Mouse (Mus musculus) forebrain, embryonic 13.5 days (tissue): ENCODE measurements at regions not wholly inside any gene's neighbourhood (a gene's known extent, or its start where the extent isn't known, plus 50 kb on each side); places are given as distances from the start of the nearest gene placed in this dataset.

Experiments
- ATAC-seq: fragments of 200-750 bp; cut with Nextera tagmentation; 2 replicates; pipeline ENCODE4 v1.8.0; 2017
- H3K27ac ChIP-seq: fragments of 300-500 bp; sonication (generic); 2 replicates; pipeline ENCODE4 v1.5.1; 2015; ENCODE audit warnings: inconsistent platforms, mild to moderate bottlenecking, moderate library complexity
- H3K27me3 ChIP-seq: fragments of 300-500 bp; sonication (generic); 2 replicates; pipeline ENCODE4 v1.6.1; 2015; ENCODE audit warnings: mild to moderate bottlenecking, inconsistent platforms
- H3K36me3 ChIP-seq: fragments of 300-500 bp; sonication (generic); 2 replicates; pipeline ENCODE4 v1.6.1; 2015; ENCODE audit warnings: mild to moderate bottlenecking, inconsistent platforms; ENCODE audit not compliant: poor library complexity, severe bottlenecking
- H3K4me1 ChIP-seq: fragments of 300-500 bp; sonication (generic); 2 replicates; pipeline ENCODE4 v1.6.1; 2015; ENCODE audit warnings: inconsistent platforms
- H3K4me2 ChIP-seq: fragments of 300-500 bp; sonication (generic); 2 replicates; pipeline ENCODE4 v1.6.1; 2015; ENCODE audit warnings: inconsistent platforms, mild to moderate bottlenecking, moderate library complexity
- H3K4me3 ChIP-seq: fragments of 300-500 bp; sonication (generic); 2 replicates; pipeline ENCODE4 v1.5.1; 2015; ENCODE audit warnings: mild to moderate bottlenecking, inconsistent platforms
- H3K9ac ChIP-seq: fragments of 300-500 bp; sonication (generic); 2 replicates; pipeline ENCODE4 v1.6.1; 2015; ENCODE audit warnings: mild to moderate bottlenecking, inconsistent platforms
- H3K9me3 ChIP-seq: fragments of 300-500 bp; sonication (generic); replicated peaks from 2 replicates; pipeline ENCODE4 v1.6.1; 2016; ENCODE audit warnings: inconsistent platforms
- WGBS: fragments of 180-500 bp; shearing (Covaris S2); methylation state at CpG from one replicate; pipeline ENCODE4 v1.1.7; 2015; 5-methylcytosine and 5-hydroxymethylcytosine counted together

GRCm38 (mm10) chr15:68624831-68625230 is 2124.1 kb upstream of the Lrrc6 start:
- Histone ChIP-seq H3K36me3 (no peaks in the 10 kb centered on the region), H3K9ac (no peak overlapping the region), H3K4me1 (no peaks in the 10 kb centered on the region), H3K4me2 (no peak overlapping the region), H3K4me3 (no peak overlapping the region), H3K27me3 (no peaks in the 10 kb centered on the region), H3K9me3 (no peaks in the 10 kb centered on the region), H3K27ac (no peak overlapping the region)
- 79% methylated on average over 3 of the region's 3 CpGs for WGBS
- ATAC-seq: no peak

GRCm38 (mm10) chr15:68620417-68621214 is 2119.9 kb upstream of the Lrrc6 start:
- no peak for ATAC-seq
- Histone ChIP-seq H3K4me2 (no peak overlapping the region), H3K36me3 (no peaks in the 10 kb centered on the region), H3K27me3 (no peaks in the 10 kb centered on the region), H3K4me3 (no peak overlapping the region), H3K9me3 (no peaks in the 10 kb centered on the region), H3K27ac (no peak overlapping the region), H3K9ac (no peak overlapping the region), H3K4me1 (no peaks in the 10 kb centered on the region)
- 57% methylated on average over 6 of the region's 6 CpGs for WGBS

- H3K9me3 ChIP-seq: no peaks in the 10 kb centered on the region
- 77% methylated on average over 8 of the region's 8 CpGs for WGBS
Observed at GRCm38 (mm10) chr15:68606110-68606791, 2105.5 kb upstream of the Lrrc6 start.

GRCm38 (mm10) chr15:68605478-68605877 is 2104.8 kb upstream of the Lrrc6 start:
- WGBS: 89% methylated on average over 2 of the region's 2 CpGs
- no peak for ATAC-seq

More at GRCm38 (mm10) chr15:68606110-68606791, 2105.5 kb upstream of the Lrrc6 start:
- Histone ChIP-seq H3K4me1 (no peaks in the 10 kb centered on the region), H3K4me2 (no peak overlapping the region), H3K9ac (no peak overlapping the region), H3K27me3 (no peaks in the 10 kb centered on the region), H3K36me3 (no peaks in the 10 kb centered on the region), H3K27ac (no peak overlapping the region), H3K4me3 (no peak overlapping the region)
- ATAC-seq: no peak

GRCm38 (mm10) chr15:68582177-68582576 is 2081.5 kb upstream of the Lrrc6 start:
- Histone ChIP-seq H3K4me2 (no peak overlapping the region), H3K4me3 (no peak overlapping the region), H3K27me3 (no peaks in the 10 kb centered on the region), H3K36me3 (no peaks in the 10 kb centered on the region), H3K9me3 (no peaks in the 10 kb centered on the region; the same call in 1 of the 2 replicates), H3K27ac (no peak overlapping the region), H3K9ac (no peak overlapping the region), H3K4me1 (no peaks in the 10 kb centered on the region)
- no peak for ATAC-seq
- WGBS: 87% methylated on average over 4 of the region's 4 CpGs

More at GRCm38 (mm10) chr15:68605478-68605877, 2104.8 kb upstream of the Lrrc6 start:
- H3K4me1 ChIP-seq: no peaks in the 10 kb centered on the region
- no peak overlapping the region for H3K27ac ChIP-seq
- H3K4me2 ChIP-seq: no peak overlapping the region
- H3K9me3 ChIP-seq: no peaks in the 10 kb centered on the region
- H3K9ac ChIP-seq: no peak overlapping the region
- H3K4me3 ChIP-seq: no peak overlapping the region
- no peaks in the 10 kb centered on the region for H3K27me3 ChIP-seq
- H3K36me3 ChIP-seq: no peaks in the 10 kb centered on the region

GRCm38 (mm10) chr15:68579486-68579885 is 2078.8 kb upstream of the Lrrc6 start:
- no peak for ATAC-seq
- no peak overlapping the region for H3K9ac ChIP-seq
- H3K9me3 ChIP-seq: no peaks in the 10 kb centered on the region; the same call in 1 of the 2 replicates
- no peaks in the 10 kb centered on the region for H3K4me1 ChIP-seq
- H3K4me2 ChIP-seq: no peak overlapping the region
- no peak overlapping the region for H3K27ac ChIP-seq
- no peaks in the 10 kb centered on the region for H3K27me3 ChIP-seq
- WGBS: 98% methylated on average over 2 of the region's 2 CpGs
- H3K4me3 ChIP-seq: no peak overlapping the region
- H3K36me3 ChIP-seq: no peaks in the 10 kb centered on the region

- Histone ChIP-seq H3K36me3 (no peaks in the 10 kb centered on the region), H3K9ac (no peak overlapping the region), H3K27ac (no peak overlapping the region), H3K4me1 (no peaks in the 10 kb centered on the region), H3K27me3 (no peaks in the 10 kb centered on the region), H3K4me2 (no peak overlapping the region), H3K9me3 (no peaks in the 10 kb centered on the region), H3K4me3 (no peak overlapping the region)
- ATAC-seq: no peak
- WGBS: 89% methylated on average over 3 of the region's 3 CpGs
Observed at GRCm38 (mm10) chr15:68560654-68561053, 2059.9 kb upstream of the Lrrc6 start.

- H3K9ac ChIP-seq: no peak overlapping the region
Observed at GRCm38 (mm10) chr15:68556133-68556532, 2055.4 kb upstream of the Lrrc6 start.

GRCm38 (mm10) chr15:68536055-68536325 is 2035.3 kb upstream of the Lrrc6 start:
- Histone ChIP-seq H3K9me3 (no peaks in the 10 kb centered on the region), H3K27me3 (no peaks in the 10 kb centered on the region), H3K4me3 (no peak overlapping the region), H3K27ac (no peak overlapping the region), H3K36me3 (no peaks in the 10 kb centered on the region), H3K4me2 (no peak overlapping the region), H3K9ac (no peak overlapping the region), H3K4me1 (peaks cover 11% of the 10 kb centered on the region)
- no peak; the same call in none of the 2 replicates for ATAC-seq
- WGBS: 4% methylated on average over 4 of the region's 4 CpGs

More at GRCm38 (mm10) chr15:68556133-68556532, 2055.4 kb upstream of the Lrrc6 start:
- Histone ChIP-seq H3K36me3 (no peaks in the 10 kb centered on the region), H3K9me3 (no peaks in the 10 kb centered on the region), H3K27ac (no peak overlapping the region), H3K27me3 (no peaks in the 10 kb centered on the region), H3K4me2 (no peak overlapping the region), H3K4me3 (no peak overlapping the region), H3K4me1 (no peaks in the 10 kb centered on the region)
- 87% methylated on average over 7 of the region's 7 CpGs for WGBS
- ATAC-seq: no peak

- WGBS: 58% methylated on average over 10 of the region's 10 CpGs
- Histone ChIP-seq H3K27me3 (no peaks in the 10 kb centered on the region), H3K27ac (no peak overlapping the region), H3K9ac (no peak overlapping the region), H3K9me3 (no peaks in the 10 kb centered on the region), H3K36me3 (no peaks in the 10 kb centered on the region), H3K4me1 (peaks cover 11% of the 10 kb centered on the region), H3K4me3 (no peak overlapping the region), H3K4me2 (no peak overlapping the region)
- peak; percentile 78 for ATAC-seq
Observed at GRCm38 (mm10) chr15:68535297-68536054, 2034.8 kb upstream of the Lrrc6 start.

GRCm38 (mm10) chr15:68520759-68521158 is 2020.0 kb upstream of the Lrrc6 start:
- no peak overlapping the region for H3K9ac ChIP-seq

GRCm38 (mm10) chr15:68512431-68512830 is 2011.7 kb upstream of the Lrrc6 start:
- H3K4me2 ChIP-seq: no peak overlapping the region
- no peak for ATAC-seq
- WGBS: 91% methylated on average over 2 of the region's 2 CpGs

More at GRCm38 (mm10) chr15:68520759-68521158, 2020.0 kb upstream of the Lrrc6 start:
- Histone ChIP-seq H3K27me3 (no peaks in the 10 kb centered on the region), H3K4me3 (no peak overlapping the region), H3K9me3 (no peaks in the 10 kb centered on the region), H3K27ac (no peak overlapping the region), H3K4me2 (no peak overlapping the region), H3K4me1 (no peaks in the 10 kb centered on the region), H3K36me3 (no peaks in the 10 kb centered on the region)
- 76% methylated on average over 2 of the region's 2 CpGs for WGBS
- no peak for ATAC-seq

More at GRCm38 (mm10) chr15:68512431-68512830, 2011.7 kb upstream of the Lrrc6 start:
- no peaks in the 10 kb centered on the region for H3K4me1 ChIP-seq
- no peaks in the 10 kb centered on the region for H3K36me3 ChIP-seq
- no peaks in the 10 kb centered on the region for H3K27me3 ChIP-seq
- no peak overlapping the region for H3K27ac ChIP-seq
- H3K9me3 ChIP-seq: no peaks in the 10 kb centered on the region
- H3K4me3 ChIP-seq: no peak overlapping the region
- H3K9ac ChIP-seq: no peak overlapping the region
